Mouse (Mus musculus) layer of hippocampus, adult 9-11 months (tissue): Measurements from ENCODE around the gene Tmem50a.

ENCODE experiments used
- DNase-seq: peaks from one replicate; pipeline ENCODE4 v3.0.0; 2022

Gene Tmem50a

DNA sequence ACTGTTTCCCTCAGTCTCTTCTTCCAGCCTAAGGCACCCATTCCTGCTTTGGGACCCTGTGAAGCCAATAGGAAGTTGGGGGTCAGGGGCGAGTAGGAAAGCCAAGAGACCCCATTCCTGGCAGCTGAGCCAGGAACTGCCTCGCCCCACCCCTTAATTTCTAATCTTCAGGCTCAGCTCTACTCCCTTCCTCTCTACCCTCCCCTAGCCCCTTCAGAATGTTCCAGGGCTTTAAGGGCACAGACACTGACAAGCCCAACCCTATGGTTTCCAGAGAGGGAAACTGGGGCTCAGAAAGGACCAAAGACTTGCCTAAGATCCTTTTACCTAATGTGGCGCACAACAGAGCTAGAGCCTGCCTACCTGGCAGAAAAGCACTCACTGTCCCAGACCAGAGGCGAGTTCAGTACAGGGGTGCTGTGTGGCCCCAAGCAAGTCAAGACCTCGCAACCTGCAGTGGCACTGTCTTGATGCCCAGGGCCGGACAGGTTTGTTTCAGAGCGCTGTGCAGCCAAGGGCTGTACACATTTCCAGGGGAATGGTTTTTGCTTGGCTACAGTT lies 44.9 kb downstream of the Tmem50a start:
- no peak for DNase-seq

- no peak for DNase-seq
Measured at GRCm38 (mm10) chr4:134869068-134869730, 45.6 kb downstream of the Tmem50a start.

DNA sequence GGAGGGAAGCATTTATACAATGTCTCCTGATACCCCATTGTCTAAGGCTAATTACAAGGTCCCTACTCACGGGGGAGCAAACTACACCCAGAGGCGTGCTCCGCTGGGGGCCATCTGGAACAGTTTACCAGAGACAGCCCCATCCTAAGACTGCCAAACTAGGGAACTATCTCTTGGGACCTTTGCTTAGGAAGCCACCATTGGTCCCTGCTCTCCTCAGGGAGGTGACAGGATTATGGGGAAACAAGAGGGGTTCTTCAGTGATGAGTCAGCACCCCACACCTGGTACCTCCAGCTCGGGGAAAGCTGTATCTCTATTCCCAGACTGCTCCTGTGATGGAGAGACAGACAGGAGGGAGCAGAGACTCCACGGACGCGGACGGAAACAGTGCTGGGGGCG lies 46.3 kb downstream of the Tmem50a start:
- no peak for DNase-seq

- no peak for DNase-seq
Measured at GRCm38 (mm10) chr4:134868065-134868464, 46.8 kb downstream of the Tmem50a start.

- DNase-seq, result no peak
Measured at GRCm38 (mm10) chr4:134867661-134868060, 47.2 kb downstream of the Tmem50a start.

DNA sequence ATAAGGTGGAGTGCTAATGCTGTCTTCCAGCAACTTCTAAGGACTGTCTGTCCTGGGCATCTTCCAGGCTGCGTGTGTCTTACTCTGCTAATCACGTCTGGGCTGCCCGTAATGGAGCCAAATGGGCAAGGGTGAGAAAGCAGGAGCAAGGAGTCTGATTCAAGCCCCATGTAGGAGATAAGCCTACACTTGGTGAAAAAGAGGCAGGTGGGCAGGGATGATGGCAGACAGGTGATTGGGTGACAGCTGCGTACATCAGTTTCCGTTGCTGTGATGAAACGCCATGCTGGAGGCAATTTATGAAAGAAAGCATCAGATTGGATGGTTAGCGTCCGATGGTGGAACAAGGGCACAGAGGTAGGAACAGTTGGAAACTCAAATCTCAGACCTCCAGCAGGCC lies 47.6 kb downstream of the Tmem50a start:
- no peak for DNase-seq

DNA sequence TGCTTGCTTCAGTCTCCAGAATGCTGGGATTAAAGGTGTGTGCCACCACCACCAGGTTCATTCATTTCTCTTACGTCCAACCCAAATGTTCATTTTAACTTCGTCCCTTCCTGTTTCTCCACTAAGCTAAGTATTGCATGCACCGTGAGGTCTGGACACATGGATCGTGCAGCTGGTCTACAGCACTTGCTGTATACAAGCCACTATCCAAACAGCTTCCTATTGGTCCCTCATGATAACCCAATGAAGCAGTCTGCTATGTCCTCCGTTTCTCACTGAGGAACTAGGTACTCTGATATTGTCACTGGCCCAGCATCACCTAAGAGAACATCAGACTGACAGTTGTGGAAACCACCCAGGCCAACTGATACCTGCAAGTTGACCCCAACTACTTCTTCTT lies 49.0 kb downstream of the Tmem50a start:
- no peak for DNase-seq

DNA sequence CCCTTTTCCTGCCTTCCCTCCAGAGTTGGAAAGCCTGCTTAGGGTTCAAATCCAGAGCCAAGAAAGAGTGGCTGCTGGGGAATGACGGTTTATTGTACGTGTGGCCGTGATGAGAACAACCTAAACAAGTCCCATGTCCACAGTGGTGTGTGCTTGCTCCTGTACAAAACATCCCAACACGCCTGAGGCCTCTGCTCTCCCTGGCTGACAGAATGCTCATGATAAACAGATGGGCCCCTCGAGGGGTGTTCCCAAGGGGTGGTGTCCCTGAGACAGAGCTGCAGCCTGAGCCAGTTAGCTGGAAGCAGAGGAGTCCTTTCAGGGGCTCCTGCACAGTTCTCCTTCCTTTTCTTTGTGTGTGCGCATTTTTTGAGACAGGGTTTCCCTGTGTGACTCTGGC lies 49.5 kb downstream of the Tmem50a start:
- no peak for DNase-seq

DNA sequence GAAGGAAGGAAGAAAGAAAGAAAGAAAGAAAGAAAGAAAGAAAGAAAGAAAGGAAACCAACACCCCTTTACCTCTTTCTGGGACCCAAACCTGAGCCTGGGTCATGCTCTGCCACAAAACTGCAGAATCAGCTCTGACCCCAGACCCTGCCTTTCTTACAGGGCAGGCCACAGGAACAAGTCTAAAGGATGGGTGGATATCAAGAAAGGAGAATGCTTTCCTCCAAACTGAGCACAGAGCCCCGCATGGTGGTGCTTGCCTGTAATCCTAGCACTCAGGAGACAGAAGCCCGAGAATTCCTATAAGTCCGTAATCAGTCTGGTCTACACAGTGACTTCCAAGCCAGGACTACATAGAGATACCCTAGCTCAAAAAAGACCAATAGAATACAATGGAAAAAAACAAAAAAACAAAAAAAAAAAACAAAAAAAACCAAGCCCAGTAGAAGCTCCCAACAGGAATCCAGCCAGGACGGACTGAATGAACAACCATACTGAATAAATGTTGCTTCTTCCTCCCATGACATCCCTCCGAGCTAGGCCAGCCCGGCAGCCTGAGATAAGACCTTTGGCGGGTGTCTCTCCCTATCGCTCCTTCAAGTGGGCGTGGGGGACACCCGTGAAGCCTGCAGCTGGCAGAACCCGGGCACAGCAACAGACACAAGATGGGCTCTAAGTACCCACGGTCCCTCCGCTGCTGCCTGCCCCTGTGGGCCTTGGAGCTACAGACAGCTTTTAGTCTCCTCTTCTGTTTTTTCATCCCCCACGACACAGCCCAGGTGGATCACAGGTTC lies 50.7 kb downstream of the Tmem50a start, which contains the start of gene Rhd:
Gene Rhd (plus strand): TSS at position 600 of the 793 bp plus-strand sequence.
- no peak for DNase-seq

DNA sequence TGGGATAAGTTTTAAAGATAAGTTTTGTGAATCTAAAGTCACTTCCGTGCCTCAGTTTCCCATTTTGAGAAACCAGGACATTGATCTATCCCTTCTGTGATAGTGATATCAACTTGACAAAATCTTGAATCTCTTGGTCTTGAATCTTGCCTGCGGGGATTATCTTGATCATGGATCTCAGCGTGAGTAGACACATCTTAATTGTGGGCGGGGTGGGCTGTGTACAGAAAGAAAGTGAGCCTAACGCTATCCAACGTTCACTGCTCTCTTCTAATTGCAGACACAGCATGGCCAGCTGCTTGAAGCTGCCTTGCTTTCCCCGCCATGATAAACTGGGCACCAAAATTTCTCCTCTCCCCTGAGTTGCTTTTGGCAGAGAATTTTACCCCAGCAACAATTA lies 51.8 kb downstream of the Tmem50a start:
- DNase-seq, result no peak

GRCm38 (mm10) chr4:134861884-134862283 lies 52.9 kb downstream of the Tmem50a start:
- no peak for DNase-seq

DNA sequence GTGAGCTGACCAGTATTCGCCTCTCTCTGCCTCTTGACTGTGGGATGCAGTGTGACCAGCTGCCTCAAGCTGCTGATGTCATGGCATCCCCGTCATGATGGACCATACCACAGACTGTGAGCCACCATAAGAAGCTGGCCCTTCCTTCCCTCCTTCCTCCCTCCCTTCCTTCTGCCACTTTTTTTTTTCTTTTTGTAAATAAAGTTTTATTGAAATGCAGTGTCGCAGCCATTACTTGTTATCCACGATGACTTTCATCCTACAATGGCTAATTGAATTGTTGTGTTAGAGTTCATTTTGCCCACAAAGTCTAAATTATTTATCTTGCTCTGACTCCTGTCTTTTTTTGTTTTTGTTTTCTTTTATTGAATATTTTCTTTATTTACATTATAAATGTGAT lies 56.3 kb downstream of the Tmem50a start:
- DNase-seq, result no peak

- no peak for DNase-seq
Measured at GRCm38 (mm10) chr4:134856501-134856900, 58.3 kb downstream of the Tmem50a start.

- DNase-seq, result no peak
Measured at GRCm38 (mm10) chr4:134856056-134856455, 58.8 kb downstream of the Tmem50a start.

- DNase-seq, result no peak
Measured at GRCm38 (mm10) chr4:134855371-134855770, 59.5 kb downstream of the Tmem50a start.

DNA sequence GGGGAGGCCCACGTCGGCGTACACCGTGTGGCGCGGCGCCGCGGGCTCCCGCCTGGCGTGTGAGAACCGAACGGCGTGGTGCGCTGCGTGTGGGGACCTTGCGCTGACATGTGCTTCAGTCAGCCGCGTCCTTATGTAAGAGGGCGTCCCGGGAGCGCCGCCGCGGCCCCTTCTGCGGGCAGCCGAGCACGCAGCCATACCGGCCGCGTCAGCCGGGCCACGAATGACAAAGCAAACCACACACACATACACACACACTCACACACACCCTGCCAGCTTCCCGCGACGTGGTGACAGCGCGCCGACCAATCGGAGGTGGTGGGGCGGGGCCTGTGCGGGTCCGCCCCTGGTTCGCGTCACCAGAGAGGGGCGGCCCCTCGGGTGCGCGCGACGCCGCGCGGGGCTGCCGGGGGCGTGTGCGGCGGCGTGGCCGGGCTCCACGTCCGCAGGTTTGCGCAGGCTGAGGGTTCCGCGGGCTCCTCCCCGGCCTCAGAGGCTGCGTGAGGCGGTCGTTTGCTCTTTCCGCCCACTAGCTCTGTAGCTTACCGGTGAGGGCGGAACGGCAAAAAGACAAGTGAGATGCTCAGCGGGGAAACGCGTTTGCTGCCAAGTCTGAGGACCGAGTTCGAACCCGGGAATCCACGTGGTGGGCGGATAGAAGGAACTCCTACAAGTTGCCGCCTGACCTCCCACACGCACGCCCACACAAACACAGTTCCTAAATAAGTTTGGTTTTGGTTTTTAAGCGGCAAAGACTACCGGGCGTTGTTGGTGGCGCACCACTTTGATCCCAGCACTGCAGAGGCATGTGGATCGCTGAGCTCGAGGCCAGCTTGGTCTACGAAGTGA lies 61.0 kb downstream of the Tmem50a start:
- DNase-seq, result peak; percentile 96

GRCm38 (mm10) chr4:134853259-134853636 lies 61.6 kb downstream of the Tmem50a start, which contains the start of gene Maco1:
Gene Maco1 (minus strand): TSS chr4:134853345.
- peak; percentile 99 for DNase-seq

DNA sequence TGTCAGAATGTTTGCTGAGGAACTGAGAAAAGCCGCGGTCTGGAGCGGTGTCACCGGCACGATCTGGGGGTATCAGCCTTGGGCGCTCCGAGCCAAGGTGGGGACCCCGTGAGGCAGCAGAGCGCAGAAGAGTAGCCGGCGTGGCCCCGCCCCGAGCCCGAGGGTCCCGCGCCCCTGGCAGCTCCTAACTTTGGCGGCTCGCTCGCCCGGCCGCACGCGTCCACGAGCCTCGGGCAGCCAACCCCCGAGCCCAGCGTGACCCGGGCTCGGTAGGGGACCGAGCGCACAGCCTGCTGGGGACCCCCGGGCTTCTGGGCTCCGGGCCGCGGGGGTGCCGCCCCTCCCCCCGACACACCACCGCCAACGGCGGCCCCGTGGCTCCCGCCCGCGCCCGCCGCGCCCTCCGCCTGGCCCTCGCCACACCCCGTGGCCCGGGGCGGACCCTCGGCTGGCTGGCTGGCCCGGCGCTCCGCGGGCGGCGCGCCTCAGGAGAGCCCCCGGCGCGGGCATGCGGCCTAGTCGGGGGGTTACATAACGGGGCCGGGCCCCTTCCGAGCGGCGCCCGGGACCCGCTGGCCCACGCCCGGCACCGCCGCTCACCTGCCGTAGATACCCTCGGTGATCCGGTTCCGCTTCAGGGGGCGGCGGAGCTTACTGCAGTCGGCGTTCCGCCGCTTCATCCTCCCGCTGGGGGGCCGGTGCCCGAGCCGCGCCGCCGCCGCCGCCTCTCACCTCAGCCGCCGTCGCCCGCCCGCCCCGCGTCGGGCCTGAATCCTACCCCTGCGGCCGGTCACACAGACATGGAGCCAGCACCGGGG lies 62.2 kb downstream of the Tmem50a start:
- peak; percentile 16 for DNase-seq

- DNase-seq, result no peak
Measured at GRCm38 (mm10) chr4:134851876-134852275, 62.9 kb downstream of the Tmem50a start.

DNA sequence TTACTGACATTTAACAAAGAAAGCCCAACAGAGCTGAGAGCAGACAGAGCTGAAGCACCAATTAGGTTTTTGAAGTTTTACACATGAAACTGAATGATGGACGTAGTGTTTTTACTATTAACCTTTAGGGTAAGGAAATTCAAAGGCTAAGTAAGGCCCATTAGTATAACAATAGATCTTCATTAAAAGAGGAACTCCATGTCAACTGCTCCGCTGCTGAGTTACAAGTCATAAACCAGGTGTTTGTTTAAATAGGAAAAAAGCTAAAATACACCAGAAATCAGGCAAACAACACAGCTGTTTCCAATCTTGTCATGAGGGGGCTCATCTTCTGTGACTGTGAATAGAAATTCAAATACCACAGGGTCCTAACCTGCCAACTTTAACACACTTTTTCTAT lies 63.6 kb downstream of the Tmem50a start:
- DNase-seq, result no peak

DNA sequence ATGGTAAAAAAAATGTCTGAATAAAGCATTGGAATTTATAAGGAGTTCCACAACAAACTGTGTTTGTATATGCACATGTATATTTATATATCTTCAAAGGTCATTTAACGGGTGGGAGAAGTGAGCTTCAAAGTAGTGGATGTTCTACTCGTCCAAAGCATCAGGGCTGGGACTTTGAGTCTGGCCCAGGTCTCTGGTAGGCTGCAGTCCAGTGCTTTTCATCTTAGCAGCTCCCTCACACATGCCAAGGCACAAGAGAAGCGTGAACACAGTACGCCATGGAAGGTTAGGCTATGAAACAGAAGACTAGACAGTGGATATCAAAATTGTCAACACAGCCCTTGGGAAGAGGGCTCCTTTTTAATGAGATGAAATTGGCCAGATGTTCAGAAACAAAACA lies 64.3 kb downstream of the Tmem50a start:
- DNase-seq, result no peak
